Mouse (Mus musculus): Measurements from ENCODE around the gene Helz2. TPM values are rescaled to one million over a fixed set of nuclear protein-coding genes. Genes with fewer than 3 reads are reported as not detected.
"Not testable (repeated sequence)": the region's sequence is repeated elsewhere in the genome, so short reads cannot be mapped to it uniquely, and the experiment has no call there.

The Helz2 gene
- polyA plus RNA-seq, 1 experiment from 2014 or later: 0.37 TPM

GRCm38 (mm10) chr2:181216037-181216436, 25.8 kb downstream of the Helz2 start:
- H3K9me3 ChIP-seq (replicated peaks): no peaks in the 10 kb centered on the region
- no peaks in the 10 kb centered on the region for H3K36me3 ChIP-seq
- H3K9ac ChIP-seq (replicated peaks): no peak overlapping the region
- no peak for ATAC-seq (ENCODE audit: low FRiP score)
- 91% methylated on average over 6 of the region's 6 CpGs for WGBS
- H3K4me2 ChIP-seq: no peak overlapping the region
- H3K4me3 ChIP-seq (replicated peaks): no peak overlapping the region
- no peak overlapping the region for H3K27ac ChIP-seq (replicated peaks)
- peaks cover 27% of the 10 kb centered on the region for H3K4me1 ChIP-seq
- peaks cover 35% of the 10 kb centered on the region for H3K27me3 ChIP-seq (replicated peaks)

DNA sequence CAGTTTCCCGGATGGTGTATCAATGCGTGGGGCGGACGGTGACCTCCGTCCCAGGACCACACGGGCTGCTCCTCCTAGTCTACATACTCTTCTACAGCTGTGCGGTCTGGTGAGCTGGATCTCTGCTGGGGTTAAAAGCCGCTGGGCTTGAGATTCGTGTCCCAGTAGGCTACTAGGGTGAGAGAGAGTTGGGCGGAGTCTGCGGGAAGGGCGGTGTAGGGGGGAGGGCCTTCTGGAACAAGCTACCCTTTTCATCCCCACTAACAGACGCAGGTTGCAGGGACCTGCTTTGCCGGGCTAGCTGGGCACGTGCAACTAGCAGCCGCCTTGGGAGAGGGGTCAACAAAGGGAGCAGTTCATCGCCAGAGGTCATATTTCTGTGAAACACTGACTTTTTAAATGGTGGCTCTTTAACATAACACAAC, 28.8 kb downstream of the Helz2 start, which contains the start of gene Srms:
TSS of gene Srms (minus strand) at position 165 of the 425 bp plus-strand sequence.
- Histone ChIP-seq H3K36me3 (no peaks in the 10 kb centered on the region), H3K4me2 (peak within 1 kb of the TSS; percentile 55), H3K9ac (replicated peaks) (no peak within 1 kb of the TSS), H3K4me3 (replicated peaks) (peak within 1 kb of the TSS; percentile 29), H3K9me3 (replicated peaks) (no peaks in the 10 kb centered on the region), H3K27ac (replicated peaks) (no peak within 1 kb of the TSS), H3K4me1 (peaks cover 12% of the 10 kb centered on the region), H3K27me3 (replicated peaks) (peaks cover 36% of the 10 kb centered on the region)
- ATAC-seq (ENCODE audit: low FRiP score): no peak
- WGBS: 2% methylated on average over 17 of the region's 17 CpGs

DNA sequence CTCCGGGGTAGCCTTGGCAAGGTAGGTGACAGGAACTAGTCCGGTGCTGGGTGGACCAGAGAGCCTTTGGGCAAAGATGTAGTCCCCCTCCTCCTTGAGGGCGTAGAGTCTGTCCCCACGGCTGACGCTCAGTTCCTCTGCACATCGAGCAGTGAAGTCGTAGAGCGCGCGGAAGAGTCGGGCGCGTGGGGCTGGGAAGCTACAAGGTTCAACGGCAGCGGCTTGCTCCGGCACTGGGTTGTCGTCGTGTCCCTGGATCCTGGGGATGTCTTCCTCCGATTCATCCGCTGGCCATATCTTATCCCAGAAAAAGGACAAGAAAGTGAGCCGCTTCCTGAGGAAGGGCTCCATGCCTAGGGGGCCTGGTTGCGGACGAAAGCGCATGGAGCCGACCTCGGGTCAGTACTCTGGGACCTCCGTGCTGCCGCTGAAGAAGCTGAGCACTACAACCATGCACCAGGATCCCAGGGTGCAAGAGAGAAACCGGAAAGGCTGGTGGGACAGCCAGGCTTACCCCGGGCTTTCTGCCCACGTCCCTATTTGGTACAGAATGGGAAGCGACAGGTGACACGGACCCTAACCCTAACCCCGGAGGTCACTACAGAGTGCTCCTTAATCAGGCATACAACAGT, 29.3 kb downstream of the Helz2 start:
- peak overlapping the region; percentile 55 for H3K4me2 ChIP-seq
- no peak overlapping the region for H3K9ac ChIP-seq (replicated peaks)
- no peaks in the 10 kb centered on the region for H3K36me3 ChIP-seq
- peaks cover 36% of the 10 kb centered on the region for H3K27me3 ChIP-seq (replicated peaks)
- no peaks in the 10 kb centered on the region for H3K9me3 ChIP-seq (replicated peaks)
- peaks cover 12% of the 10 kb centered on the region for H3K4me1 ChIP-seq
- ATAC-seq (ENCODE audit: low FRiP score): no peak
- peak overlapping the region; percentile 29 for H3K4me3 ChIP-seq (replicated peaks)
- 2% methylated on average over 34 of the region's 34 CpGs for WGBS
- H3K27ac ChIP-seq (replicated peaks): no peak overlapping the region

DNA sequence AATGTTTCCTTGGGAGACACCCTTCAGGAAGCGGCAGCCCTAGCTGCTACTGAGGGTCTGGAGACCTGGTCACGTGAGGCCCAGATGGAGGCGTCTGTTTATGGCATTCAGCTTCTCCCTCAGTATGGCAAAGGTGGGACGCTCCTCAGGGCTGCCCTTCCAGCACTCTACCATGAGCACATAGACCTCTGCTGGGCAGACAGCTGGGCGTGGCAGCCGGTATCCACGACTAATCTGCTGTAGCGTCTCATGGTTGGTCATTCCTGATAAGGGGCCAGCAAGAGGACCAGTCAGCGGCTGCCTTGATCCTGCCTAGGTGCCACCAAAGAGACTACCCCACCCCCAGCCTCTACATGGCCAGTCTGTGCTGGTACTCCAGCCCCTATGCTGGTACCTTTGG, 35.7 kb downstream of the Helz2 start:
- no peak overlapping the region for H3K4me3 ChIP-seq (replicated peaks)
- H3K9ac ChIP-seq (replicated peaks): no peak overlapping the region
- no peaks in the 10 kb centered on the region for H3K9me3 ChIP-seq (replicated peaks)
- H3K36me3 ChIP-seq: no peaks in the 10 kb centered on the region
- ATAC-seq (ENCODE audit: low FRiP score): no peak
- no peak overlapping the region for H3K4me2 ChIP-seq
- WGBS: 82% methylated on average over 9 of the region's 9 CpGs
- H3K27ac ChIP-seq (replicated peaks): no peak overlapping the region
- peaks cover 2% of the 10 kb centered on the region for H3K27me3 ChIP-seq (replicated peaks)
- no peaks in the 10 kb centered on the region for H3K4me1 ChIP-seq

DNA sequence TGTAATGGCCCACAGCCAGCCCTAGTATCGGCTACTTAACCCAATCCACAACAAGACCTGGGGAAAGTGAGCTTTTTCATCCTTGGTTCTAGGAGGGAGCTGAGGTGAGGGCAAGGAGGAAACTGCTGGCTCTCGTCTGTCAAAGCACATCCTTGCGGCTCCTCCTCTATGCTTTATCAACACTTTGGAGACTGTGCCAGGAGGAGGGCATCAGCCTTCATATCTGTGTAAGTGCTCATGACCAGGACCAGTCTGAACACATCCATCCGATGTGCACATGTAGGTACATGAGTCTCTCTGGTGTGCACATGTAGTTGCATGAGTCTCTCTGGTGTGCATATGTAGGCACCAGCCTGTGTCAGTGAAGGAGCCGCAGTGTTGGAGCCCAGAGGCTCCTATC, 36.1 kb downstream of the Helz2 start:
- no peak overlapping the region for H3K4me2 ChIP-seq
- ATAC-seq (ENCODE audit: low FRiP score): no peak
- WGBS: 88% methylated on average over 5 of the region's 5 CpGs
- no peak overlapping the region for H3K4me3 ChIP-seq (replicated peaks)
- H3K27me3 ChIP-seq (replicated peaks): no peaks in the 10 kb centered on the region
- no peaks in the 10 kb centered on the region for H3K4me1 ChIP-seq
- H3K9me3 ChIP-seq (replicated peaks): no peaks in the 10 kb centered on the region
- no peak overlapping the region for H3K9ac ChIP-seq (replicated peaks)
- H3K27ac ChIP-seq (replicated peaks): no peak overlapping the region
- H3K36me3 ChIP-seq: no peaks in the 10 kb centered on the region

GRCm38 (mm10) chr2:181202886-181203285, 38.9 kb downstream of the Helz2 start:
- no peak for ATAC-seq (ENCODE audit: low FRiP score)
- H3K4me3 ChIP-seq (replicated peaks): no peak overlapping the region
- H3K27me3 ChIP-seq (replicated peaks): no peaks in the 10 kb centered on the region
- H3K4me1 ChIP-seq: no peaks in the 10 kb centered on the region
- H3K4me2 ChIP-seq: no peak overlapping the region
- H3K9ac ChIP-seq (replicated peaks): no peak overlapping the region
- H3K9me3 ChIP-seq (replicated peaks): no peaks in the 10 kb centered on the region
- H3K27ac ChIP-seq (replicated peaks): no peak overlapping the region
- 88% methylated on average over 6 of the region's 6 CpGs for WGBS
- no peaks in the 10 kb centered on the region for H3K36me3 ChIP-seq

DNA sequence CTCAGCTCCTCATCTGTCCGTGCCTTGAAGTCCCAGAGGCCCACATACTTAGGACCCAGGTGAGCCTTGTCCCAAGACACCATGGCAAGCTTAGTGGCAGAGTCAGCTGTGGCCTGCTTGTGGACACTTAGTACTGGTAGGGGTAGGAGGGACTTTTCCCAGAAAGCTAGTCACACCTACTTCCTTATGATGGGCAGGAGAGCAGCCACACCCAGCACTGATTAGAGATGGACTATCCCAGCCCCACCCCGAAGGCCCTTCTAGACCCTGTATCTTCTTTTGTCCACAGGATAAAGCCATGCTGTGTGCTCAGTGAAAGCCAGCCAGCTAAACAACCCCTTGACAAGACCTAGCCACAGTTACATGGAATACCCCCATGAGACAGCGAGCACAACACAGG, 39.4 kb downstream of the Helz2 start, which contains the start of gene Ptk6:
TSS of gene Ptk6 (minus strand) at position 368 of the 400 bp plus-strand sequence.
- Histone ChIP-seq H3K4me1 (no peaks in the 10 kb centered on the region), H3K9ac (replicated peaks) (no peak within 1 kb of the TSS), H3K27ac (replicated peaks) (no peak within 1 kb of the TSS), H3K9me3 (replicated peaks) (no peaks in the 10 kb centered on the region), H3K4me3 (replicated peaks) (no peak within 1 kb of the TSS), H3K27me3 (replicated peaks) (no peaks in the 10 kb centered on the region), H3K4me2 (no peak within 1 kb of the TSS), H3K36me3 (no peaks in the 10 kb centered on the region)
- ATAC-seq (ENCODE audit: low FRiP score): no peak
- WGBS: 90% methylated on average over 3 of the region's 3 CpGs

GRCm38 (mm10) chr2:181201606-181202005, 40.2 kb downstream of the Helz2 start:
- Histone ChIP-seq H3K27me3 (replicated peaks) (no peaks in the 10 kb centered on the region), H3K9me3 (replicated peaks) (no peaks in the 10 kb centered on the region), H3K4me2 (no peak overlapping the region), H3K4me3 (replicated peaks) (no peak overlapping the region), H3K4me1 (no peaks in the 10 kb centered on the region), H3K9ac (replicated peaks) (no peak overlapping the region), H3K27ac (replicated peaks) (no peak overlapping the region), H3K36me3 (no peaks in the 10 kb centered on the region)
- WGBS: 80% methylated on average over 3 of the region's 3 CpGs
- ATAC-seq (ENCODE audit: low FRiP score): no peak

DNA sequence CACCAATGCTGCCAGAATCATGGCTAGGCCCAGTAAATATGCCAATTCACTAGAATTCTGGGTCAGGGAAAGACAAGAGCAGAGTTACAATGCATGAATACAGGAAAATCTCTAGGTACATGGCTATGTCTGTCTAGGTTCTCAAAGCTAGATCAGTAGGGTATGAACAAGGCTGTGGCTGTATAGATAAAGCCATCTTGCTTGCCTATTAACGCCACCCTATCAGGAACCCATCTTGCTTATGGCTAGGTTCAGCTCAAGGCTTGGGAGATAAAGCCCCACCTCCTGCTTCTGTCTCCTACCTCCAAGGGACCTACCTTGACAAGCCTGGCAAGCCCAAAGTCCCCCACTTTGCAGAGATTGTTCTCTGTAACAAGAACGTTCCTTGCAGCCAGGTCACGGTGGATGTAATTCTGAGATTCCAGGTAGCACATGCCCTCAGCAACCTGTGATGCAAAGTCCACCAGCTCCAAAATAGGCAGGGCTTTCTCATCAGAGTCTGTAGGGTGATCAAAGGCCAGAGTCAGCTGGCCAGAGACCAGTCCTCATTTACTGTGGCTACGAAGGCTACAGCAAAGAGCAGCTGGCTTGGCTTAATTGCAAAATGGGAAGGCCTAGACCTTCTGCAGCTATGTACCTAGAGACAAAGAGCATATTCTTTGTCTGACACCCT, 45.1 kb downstream of the Helz2 start:
- Histone ChIP-seq H3K4me1 (no peaks in the 10 kb centered on the region), H3K27ac (replicated peaks) (no peak overlapping the region), H3K4me3 (replicated peaks) (no peak overlapping the region), H3K4me2 (no peak overlapping the region), H3K36me3 (no peaks in the 10 kb centered on the region), H3K27me3 (replicated peaks) (no peaks in the 10 kb centered on the region), H3K9me3 (replicated peaks) (no peaks in the 10 kb centered on the region), H3K9ac (replicated peaks) (no peak overlapping the region)
- ATAC-seq (ENCODE audit: low FRiP score): no peak
- 88% methylated on average over 4 of the region's 4 CpGs for WGBS

GRCm38 (mm10) chr2:181193044-181193443, 48.8 kb downstream of the Helz2 start:
- Histone ChIP-seq H3K27me3 (replicated peaks) (no peaks in the 10 kb centered on the region), H3K4me1 (peaks cover 9% of the 10 kb centered on the region), H3K9ac (replicated peaks) (no peak overlapping the region), H3K9me3 (replicated peaks) (no peaks in the 10 kb centered on the region), H3K4me3 (replicated peaks) (no peak overlapping the region), H3K27ac (replicated peaks) (no peak overlapping the region), H3K4me2 (no peak overlapping the region), H3K36me3 (peaks cover 10% of the 10 kb centered on the region; the same call in 1 of the 2 replicates)
- no peak for ATAC-seq (ENCODE audit: low FRiP score)
- WGBS: 78% methylated on average over 3 of the region's 3 CpGs

- Histone ChIP-seq H3K4me2 (no peak overlapping the region), H3K27me3 (replicated peaks) (no peaks in the 10 kb centered on the region), H3K9ac (replicated peaks) (no peak overlapping the region), H3K27ac (replicated peaks) (no peak overlapping the region), H3K4me3 (replicated peaks) (no peak overlapping the region), H3K36me3 (peaks cover 10% of the 10 kb centered on the region; the same call in 1 of the 2 replicates), H3K9me3 (replicated peaks) (no peaks in the 10 kb centered on the region), H3K4me1 (peaks cover 9% of the 10 kb centered on the region)
- 55% methylated on average over 4 of the region's 4 CpGs for WGBS
- no peak for ATAC-seq (ENCODE audit: low FRiP score)
Measured at GRCm38 (mm10) chr2:181191936-181192335, 49.9 kb downstream of the Helz2 start.

- H3K4me1 ChIP-seq: peaks cover 10% of the 10 kb centered on the region
- ATAC-seq (ENCODE audit: low FRiP score); H3K36me3 ChIP-seq; H3K4me3 ChIP-seq (replicated peaks); H3K27me3 ChIP-seq (replicated peaks); H3K9me3 ChIP-seq (replicated peaks); H3K27ac ChIP-seq (replicated peaks); H3K4me2 ChIP-seq; H3K9ac ChIP-seq (replicated peaks): not testable (repeated sequence)
- 76% methylated on average over 4 of the region's 4 CpGs for WGBS
Measured at GRCm38 (mm10) chr2:181191385-181191784, 50.4 kb downstream of the Helz2 start.

Measured in neural tube, embryonic 15.5 days (tissue).